Mouse (Mus musculus) heart, postnatal 0 days (tissue): ENCODE results near the gene Tktl2.

Experiments
- CTCF ChIP-seq: IDR thresholded peaks from 2 replicates; pipeline ENCODE4 v1.5.1; 2016; ENCODE audit warnings: antibody characterized with exemption, control low read depth, low read depth
- EP300 ChIP-seq: IDR thresholded peaks from 2 replicates; pipeline ENCODE4 v1.6.1; 2016; ENCODE audit warnings: antibody characterized with exemption, low read depth

- TF ChIP-seq CTCF (peak; percentile 67), EP300 (no peak)
Observed at GRCm38 (mm10) chr8:66496998-66497577, 14.5 kb upstream of the Tktl2 start.
